Mouse (Mus musculus) ES-E14 (cell line): ENCODE measurements around the gene Gm21976.

Experiments used
- HCFC1 ChIP-seq: IDR thresholded peaks from 2 replicates; pipeline ENCODE4 v1.6.1; 2012; ENCODE audit warnings: low read length, inconsistent platforms, borderline replicate concordance; ENCODE audit not compliant: insufficient read depth
- ZNF384 ChIP-seq: IDR thresholded peaks from 2 replicates; pipeline ENCODE4 v1.6.1; 2012; ENCODE audit warnings: low read depth, low read length, inconsistent platforms

- TF ChIP-seq HCFC1 = no peak
- TF ChIP-seq ZNF384 = no peak
Measured at GRCm38 (mm10) chr13:98352381-98352975, 72.8 kb downstream of the Gm21976 start.
